Mouse (Mus musculus) liver, embryonic 15.5 days (tissue): ENCODE data around the gene Pip4k2c. TPM values are rescaled to one million over a fixed set of nuclear protein-coding genes. Genes with fewer than 3 reads are reported as not detected.
"Not testable (repeated sequence)": the region's sequence is repeated elsewhere in the genome, so short reads cannot be mapped to it uniquely, and the experiment has no call there.

ENCODE experiments used
- ATAC-seq: fragments of 200-750 bp; cut with Nextera tagmentation; 2 replicates; pipeline ENCODE4 v1.8.0; 2017; ENCODE audit warnings: moderate number of reproducible peaks, mild to moderate bottlenecking, moderate library complexity; ENCODE audit not compliant: insufficient read depth
- H3K27ac ChIP-seq: fragments of 300-500 bp; sonication (generic); replicated peaks from 2 replicates; pipeline ENCODE4 v1.5.1; 2015; ENCODE audit warnings: mild to moderate bottlenecking, inconsistent platforms
- H3K27me3 ChIP-seq: fragments of 300-500 bp; sonication (generic); 2 replicates; pipeline ENCODE4 v1.6.1; 2015; ENCODE audit warnings: mild to moderate bottlenecking, inconsistent platforms
- H3K36me3 ChIP-seq: fragments of 300-500 bp; sonication (generic); replicated peaks from 2 replicates; pipeline ENCODE4 v1.6.1; 2015; ENCODE audit warnings: moderate library complexity, mild to moderate bottlenecking, inconsistent platforms
- H3K4me1 ChIP-seq: fragments of 300-500 bp; sonication (generic); replicated peaks from 2 replicates; pipeline ENCODE4 v1.6.1; 2015; ENCODE audit warnings: inconsistent platforms
- H3K4me2 ChIP-seq: fragments of 300-500 bp; sonication (generic); 2 replicates; pipeline ENCODE4 v1.6.1; 2015; ENCODE audit warnings: moderate library complexity, mild to moderate bottlenecking, inconsistent platforms
- H3K4me3 ChIP-seq: fragments of 300-500 bp; sonication (generic); replicated peaks from 2 replicates; pipeline ENCODE4 v1.5.1; 2015; ENCODE audit warnings: mild to moderate bottlenecking, inconsistent platforms
- H3K9ac ChIP-seq: fragments of 300-500 bp; sonication (generic); 2 replicates; pipeline ENCODE4 v1.6.1; 2015; ENCODE audit warnings: moderate library complexity, mild to moderate bottlenecking, inconsistent platforms
- H3K9me3 ChIP-seq: fragments of 300-500 bp; sonication (generic); replicated peaks from 2 replicates; pipeline ENCODE4 v1.6.1; 2016; ENCODE audit warnings: inconsistent platforms
- WGBS: fragments of 180-500 bp; shearing (Covaris S2); methylation state at CpG from one replicate; pipeline ENCODE4 v1.1.7; 2015; ENCODE audit warnings: mixed read lengths; ENCODE audit not compliant: insufficient replicate concordance; 5-methylcytosine and 5-hydroxymethylcytosine counted together
- polyA plus RNA-seq: library from polyadenylated mRNA; unstranded; fragments of >200 nt; fragmentation: Nextera tagmentation; extraction: Ambion mirVana; gene quantifications from 2 replicates; pipeline ENCODE4 v1.2.1, GENCODE M21; 2015

The Pip4k2c gene
- polyA plus RNA-seq, 1 experiment from 2014 or later, result 41.9 TPM

- no peak overlapping the region for H3K27ac ChIP-seq
- no peak overlapping the region for H3K4me3 ChIP-seq
- no peak overlapping the region for H3K4me2 ChIP-seq
- 69% methylated on average over 9 of the region's 9 CpGs for WGBS
- H3K36me3 ChIP-seq, result no peaks in the 10 kb centered on the region
- ATAC-seq, result no peak
- H3K27me3 ChIP-seq, result peaks cover 16% of the 10 kb centered on the region
- H3K9ac ChIP-seq, result no peak overlapping the region
- H3K4me1 ChIP-seq, result peaks cover 20% of the 10 kb centered on the region
- H3K9me3 ChIP-seq, result no peaks in the 10 kb centered on the region
These were observed 51.3 kb downstream of the Pip4k2c start for GRCm38 (mm10) chr10:127160081-127160480.

- 35% methylated on average over 3 of the region's 3 CpGs for WGBS
- H3K27me3 ChIP-seq, result peaks cover 6% of the 10 kb centered on the region; the same call in 1 of the 2 replicates
- no peak for ATAC-seq
- H3K27ac ChIP-seq, result no peak overlapping the region
- H3K9ac ChIP-seq, result no peak overlapping the region
- H3K36me3 ChIP-seq, result no peaks in the 10 kb centered on the region
- H3K4me1 ChIP-seq, result peaks cover 8% of the 10 kb centered on the region
- no peak overlapping the region for H3K4me2 ChIP-seq
- H3K4me3 ChIP-seq, result no peak overlapping the region
- no peaks in the 10 kb centered on the region for H3K9me3 ChIP-seq
These were observed 52.9 kb downstream of the Pip4k2c start for GRCm38 (mm10) chr10:127158471-127158870.

GRCm38 (mm10) chr10:127156511-127156910, 54.9 kb downstream of the Pip4k2c start:
- WGBS, result 69% methylated on average over 1 of the region's 1 CpGs
- Histone ChIP-seq H3K9ac (no peak overlapping the region), H3K36me3 (no peaks in the 10 kb centered on the region), H3K27me3 (no peaks in the 10 kb centered on the region), H3K9me3 (no peaks in the 10 kb centered on the region), H3K27ac (peak overlapping the region; percentile 43), H3K4me1 (peaks cover 8% of the 10 kb centered on the region), H3K4me3 (no peak overlapping the region), H3K4me2 (no peak overlapping the region)
- 0 out of 2 replicates have a peak, but pooled peaks have one; percentile 27 for ATAC-seq

- H3K4me1 ChIP-seq, result peaks cover 11% of the 10 kb centered on the region
- H3K36me3 ChIP-seq, result no peaks in the 10 kb centered on the region
- no peak for ATAC-seq
- H3K4me2 ChIP-seq, result no peak overlapping the region
- H3K27ac ChIP-seq, result peak overlapping the region; percentile 34; the same call in 1 of the 2 replicates
- no peak overlapping the region for H3K4me3 ChIP-seq
- H3K9me3 ChIP-seq, result no peaks in the 10 kb centered on the region
- 67% methylated on average over 1 of the region's 1 CpGs for WGBS
- H3K9ac ChIP-seq, result no peak overlapping the region
- H3K27me3 ChIP-seq, result no peaks in the 10 kb centered on the region
These were observed 55.3 kb downstream of the Pip4k2c start for GRCm38 (mm10) chr10:127156089-127156488.

GRCm38 (mm10) chr10:127154652-127155051, 56.7 kb downstream of the Pip4k2c start:
- Histone ChIP-seq H3K9ac (no peak overlapping the region), H3K27me3 (no peaks in the 10 kb centered on the region), H3K27ac (no peak overlapping the region), H3K4me3 (no peak overlapping the region), H3K4me1 (peaks cover 21% of the 10 kb centered on the region), H3K4me2 (no peak overlapping the region), H3K36me3 (no peaks in the 10 kb centered on the region), H3K9me3 (no peaks in the 10 kb centered on the region)
- 70% methylated on average over 5 of the region's 5 CpGs for WGBS
- no peak for ATAC-seq

GRCm38 (mm10) chr10:127154241-127154640, 57.1 kb downstream of the Pip4k2c start:
- WGBS, result 68% methylated on average over 2 of the region's 2 CpGs
- no peak for ATAC-seq

GRCm38 (mm10) chr10:127153323-127153722, 58.1 kb downstream of the Pip4k2c start:
- no peaks in the 10 kb centered on the region for H3K9me3 ChIP-seq
- no peak overlapping the region for H3K4me3 ChIP-seq
- H3K27me3 ChIP-seq, result no peaks in the 10 kb centered on the region
- peaks cover 14% of the 10 kb centered on the region for H3K4me1 ChIP-seq
- no peak overlapping the region for H3K27ac ChIP-seq
- WGBS, result 85% methylated on average over 7 of the region's 7 CpGs
- no peak for ATAC-seq
- no peak overlapping the region for H3K4me2 ChIP-seq
- no peaks in the 10 kb centered on the region for H3K36me3 ChIP-seq
- no peak overlapping the region for H3K9ac ChIP-seq

More at GRCm38 (mm10) chr10:127154241-127154640, 57.1 kb downstream of the Pip4k2c start:
- Histone ChIP-seq H3K36me3 (no peaks in the 10 kb centered on the region), H3K4me3 (no peak overlapping the region), H3K9ac (no peak overlapping the region), H3K9me3 (no peaks in the 10 kb centered on the region), H3K27ac (no peak overlapping the region), H3K4me1 (peaks cover 21% of the 10 kb centered on the region), H3K4me2 (no peak overlapping the region), H3K27me3 (no peaks in the 10 kb centered on the region)

- not testable (repeated sequence) for H3K9me3 ChIP-seq, H3K4me3 ChIP-seq, ATAC-seq, H3K9ac ChIP-seq, H3K27me3 ChIP-seq, H3K27ac ChIP-seq, H3K4me2 ChIP-seq, H3K36me3 ChIP-seq
- WGBS, result 75% methylated on average over 10 of the region's 10 CpGs
- H3K4me1 ChIP-seq, result peaks cover 13% of the 10 kb centered on the region
These were observed 58.8 kb downstream of the Pip4k2c start for GRCm38 (mm10) chr10:127152556-127152955.

GRCm38 (mm10) chr10:127151233-127151632, 60.2 kb downstream of the Pip4k2c start:
- H3K27me3 ChIP-seq, H3K4me3 ChIP-seq, H3K4me2 ChIP-seq, H3K9ac ChIP-seq, H3K36me3 ChIP-seq, H3K9me3 ChIP-seq, H3K27ac ChIP-seq: not testable (repeated sequence)
- H3K4me1 ChIP-seq, result peaks cover 15% of the 10 kb centered on the region
- ATAC-seq, result 0 out of 2 replicates have a peak, but pooled peaks have one; percentile 30
- WGBS, result 72% methylated on average over 3 of the region's 3 CpGs

- Histone ChIP-seq H3K4me1 (peaks cover 15% of the 10 kb centered on the region), H3K9me3 (no peaks in the 10 kb centered on the region), H3K9ac (no peak overlapping the region), H3K4me3 (no peak overlapping the region), H3K27me3 (no peaks in the 10 kb centered on the region), H3K36me3 (no peaks in the 10 kb centered on the region), H3K4me2 (no peak overlapping the region), H3K27ac (no peak overlapping the region)
- ATAC-seq, result peak; percentile 36; the same call in 1 of the 2 replicates
- WGBS, result 52% methylated on average over 4 of the region's 4 CpGs
These were observed 60.9 kb downstream of the Pip4k2c start for GRCm38 (mm10) chr10:127150471-127150872.

GRCm38 (mm10) chr10:127147135-127147534, 64.2 kb downstream of the Pip4k2c start:
- WGBS, result 63% methylated on average over 6 of the region's 6 CpGs
- no peak for ATAC-seq

More at GRCm38 (mm10) chr10:127147135-127147534, 64.2 kb downstream of the Pip4k2c start:
- Histone ChIP-seq H3K9ac (no peak overlapping the region), H3K4me2 (no peak overlapping the region), H3K9me3 (no peaks in the 10 kb centered on the region), H3K4me1 (peaks cover 15% of the 10 kb centered on the region), H3K36me3 (no peaks in the 10 kb centered on the region), H3K27me3 (no peaks in the 10 kb centered on the region), H3K4me3 (no peak overlapping the region), H3K27ac (no peak overlapping the region)
